Mouse (Mus musculus) gastrocnemius, postnatal 4 days (tissue): ENCODE measurements around the gene Ccdc80. TPM values are rescaled to one million over a fixed set of nuclear protein-coding genes. Genes with fewer than 3 reads are reported as not detected.

Experiments used
- DNase-seq, 2 experiments: peaks; one replicate each; pipeline ENCODE4 v3.0.0; 2021 to 2022; ENCODE audit warnings: low spot score in 2 of 2, mixed read lengths in 2 of 2
- total RNA-seq, 2 experiments: library from RNA; stranded (reverse); gene quantifications; 2 replicates each; pipeline ENCODE4 v1.2.3; 2021

Ccdc80 gene
- total RNA-seq, 2 experiments from 2014 or later, result 163 to 171 TPM

- DNase-seq, result no peak
These were observed 15.1 kb downstream of the Ccdc80 start for GRCm38 (mm10) chr16:45108203-45108878.

GRCm38 (mm10) chr16:45110498-45110897 lies 17.3 kb downstream of the Ccdc80 start:
- DNase-seq, result peak in 1 of 2 experiments; percentile 47

GRCm38 (mm10) chr16:45117200-45117599 lies 24.0 kb downstream of the Ccdc80 start:
- no peak for DNase-seq

GRCm38 (mm10) chr16:45118760-45119159 lies 25.6 kb downstream of the Ccdc80 start:
- no peak for DNase-seq

- DNase-seq, result peak; percentile 49 to 69
These were observed 27.7 kb downstream of the Ccdc80 start for GRCm38 (mm10) chr16:45120844-45121425.

GRCm38 (mm10) chr16:45122571-45122970 lies 29.4 kb downstream of the Ccdc80 start:
- no peak for DNase-seq

GRCm38 (mm10) chr16:45124230-45125203 lies 31.3 kb downstream of the Ccdc80 start:
- no peak for DNase-seq

- DNase-seq, result no peak
These were observed 34.9 kb downstream of the Ccdc80 start for GRCm38 (mm10) chr16:45127936-45128710.

- no peak for DNase-seq
These were observed 48.5 kb downstream of the Ccdc80 start for GRCm38 (mm10) chr16:45141711-45142110.

GRCm38 (mm10) chr16:45142565-45142964 lies 49.4 kb downstream of the Ccdc80 start:
- DNase-seq, result no peak

GRCm38 (mm10) chr16:45145119-45145518 lies 51.9 kb downstream of the Ccdc80 start:
- no peak for DNase-seq

- no peak for DNase-seq
These were observed 55.4 kb downstream of the Ccdc80 start for GRCm38 (mm10) chr16:45148488-45149082.

GRCm38 (mm10) chr16:45154741-45155250 lies 61.6 kb downstream of the Ccdc80 start:
- no peak for DNase-seq

- peak; percentile 52 to 72 for DNase-seq
These were observed 64.9 kb downstream of the Ccdc80 start for GRCm38 (mm10) chr16:45158136-45158521.

- peak; percentile 92 to 96 for DNase-seq
These were observed 65.6 kb downstream of the Ccdc80 start, which contains the start of the genes Slc35a5 and Atg3 for GRCm38 (mm10) chr16:45158522-45159388. TSS of gene Slc35a5 (minus strand) at chr16:45158706. TSS of gene Atg3 (plus strand) at chr16:45158785.

GRCm38 (mm10) chr16:45159389-45159716 lies 66.2 kb downstream of the Ccdc80 start:
- no peak for DNase-seq
